Mouse (Mus musculus) thymus, adult 2 months (tissue): ENCODE results near the gene Gm17190.

Experiments used
- CTCF ChIP-seq: fragments of 200-500 bp; IDR thresholded peaks from 2 replicates; pipeline ENCODE4 v1.5.1; 2012; ENCODE audit warnings: mild to moderate bottlenecking, control low read depth, low read length, moderate library complexity, borderline replicate concordance; ENCODE audit not compliant: control insufficient read depth, poor library complexity, insufficient read depth; ENCODE audit errors: extremely low read depth
- POLR2A ChIP-seq: fragments of 200-500 bp; IDR thresholded peaks from 2 replicates; pipeline ENCODE4 v1.6.1; 2012; ENCODE audit warnings: mild to moderate bottlenecking, low read length, control low read depth, moderate library complexity; ENCODE audit not compliant: control insufficient read depth, poor library complexity, insufficient read depth; ENCODE audit errors: extremely low read depth

GRCm38 (mm10) chr13:96045396-96045795, 36.5 kb upstream of the Gm17190 start:
- TF ChIP-seq CTCF: no peak
- no peak for TF ChIP-seq POLR2A
